Mouse (Mus musculus): ENCODE results near the gene Eef1b2. TPM values are rescaled to one million over a fixed set of nuclear protein-coding genes. Genes with fewer than 3 reads are reported as not detected.

Gene Eef1b2
- total RNA-seq, 4 experiments from 2014 or later: 321 to 472 (median 367) TPM

Small RNAs within 50 kb of the gene (microRNA-seq; reads per million reads assigned to microRNA genes)
- gene Gm24557 (not detected), gene Gm27512 (not detected)

Other genes with a start within 250 kb of the Eef1b2 start
- 10 to 100 TPM; 11.3 to 14.5 (median 12.8) TPM for gene Ino80d, start 62.2 kb upstream of the Eef1b2 start, total RNA-seq (2022)
- gene Ndufs1, start within 50 bp of the Eef1b2 start, total RNA-seq (2022): 100 to 1,000 TPM; 316 to 359 (median 349) TPM
- under 1 TPM; 0.15 to 0.52 (median 0.44) TPM for gene Gpr1, start 37.7 kb downstream of the Eef1b2 start, total RNA-seq (2022)
- under 1 TPM; 0.13 to 0.65 (median 0.27) TPM for gene Zdbf2, start 96.4 kb downstream of the Eef1b2 start, total RNA-seq (2022)

All from gastrocnemius, adult 8-10 months (tissue).